Mouse (Mus musculus): ENCODE data around the gene Rabgef1.

Gene Rabgef1

GRCm38 (mm10) chr5:130205441-130206023 lies 33.9 kb downstream of the Rabgef1 start:
- in situ Hi-C loops (cut with MboI, MseI): no loop called here

- in situ Hi-C loops (cut with MboI, MseI): no loop called here
Measured at GRCm38 (mm10) chr5:130207299-130207698, 35.7 kb downstream of the Rabgef1 start.

- in situ Hi-C loops (cut with MboI, MseI): no loop called here
Measured at GRCm38 (mm10) chr5:130212956-130213355, 41.4 kb downstream of the Rabgef1 start.

- in situ Hi-C loops (cut with MboI, MseI): no loop called here
Measured at GRCm38 (mm10) chr5:130216781-130217180, 45.2 kb downstream of the Rabgef1 start, which contains the start of gene Tmem248. Tmem248 (plus strand) TSS chr5:130217081.

GRCm38 (mm10) chr5:130217406-130217805 lies 45.8 kb downstream of the Rabgef1 start:
- in situ Hi-C loops (cut with MboI, MseI): no loop called here

- in situ Hi-C loops (cut with MboI, MseI): no loop called here
Measured at GRCm38 (mm10) chr5:130218336-130218735, 46.7 kb downstream of the Rabgef1 start.

- in situ Hi-C loops (cut with MboI, MseI): loop anchor here (5.0 to 10.0 kb wide), 2 partner anchors 49 to 437 kb away; partner anchors contain the start of genes Psph (in 1 of the 2) and Rabgef1 (in 1 of the 2)
Measured at GRCm38 (mm10) chr5:130221316-130221715, 49.7 kb downstream of the Rabgef1 start.

GRCm38 (mm10) chr5:130221760-130222145 lies 50.2 kb downstream of the Rabgef1 start:
- in situ Hi-C loops (cut with MboI, MseI): loop anchor here (5.0 to 10.0 kb wide), 2 partner anchors 49 to 437 kb away; partner anchors contain the start of genes Psph (in 1 of the 2) and Rabgef1 (in 1 of the 2)

- in situ Hi-C loops (cut with MboI, MseI): loop anchor here (5.0 to 10.0 kb wide), 2 partner anchors 50 to 438 kb away; partner anchors contain the start of genes Psph (in 1 of the 2) and Rabgef1 (in 1 of the 2)
Measured at GRCm38 (mm10) chr5:130222146-130223004, 50.8 kb downstream of the Rabgef1 start.

GRCm38 (mm10) chr5:130226790-130227189 lies 55.2 kb downstream of the Rabgef1 start:
- in situ Hi-C loops (cut with MboI, MseI): loop anchor here (5.0 to 10.0 kb wide), 2 partner anchors 442 to 454 kb away; partner anchors contain the start of gene Psph (in 1 of the 2)

GRCm38 (mm10) chr5:130228120-130228519 lies 56.5 kb downstream of the Rabgef1 start:
- in situ Hi-C loops (cut with MboI, MseI): loop anchor here (5.0 to 10.0 kb wide), 2 partner anchors 443 to 456 kb away; partner anchors contain the start of gene Psph (in 1 of the 2)

GRCm38 (mm10) chr5:130236302-130236701 lies 64.7 kb downstream of the Rabgef1 start:
- in situ Hi-C loops (cut with MboI, MseI): no loop called here

- in situ Hi-C loops (cut with MboI, MseI): no loop called here
Measured at GRCm38 (mm10) chr5:130239236-130239635, 67.6 kb downstream of the Rabgef1 start.

GRCm38 (mm10) chr5:130239856-130240255 lies 68.3 kb downstream of the Rabgef1 start:
- in situ Hi-C loops (cut with MboI, MseI): no loop called here

GRCm38 (mm10) chr5:130241426-130241825 lies 69.8 kb downstream of the Rabgef1 start:
- in situ Hi-C loops (cut with MboI, MseI): no loop called here

- in situ Hi-C loops (cut with MboI, MseI): no loop called here
Measured at GRCm38 (mm10) chr5:130247823-130248222, 76.2 kb downstream of the Rabgef1 start.

- in situ Hi-C loops (cut with MboI, MseI): loop anchor here (5.0 to 25.0 kb wide), 3 partner anchors 1067 to 1242 kb away; partner anchors contain the start of genes Ran (in 1 of the 2) and Stx2 (in 1 of the 2)
Measured at GRCm38 (mm10) chr5:130254164-130255016, 82.8 kb downstream of the Rabgef1 start.

- in situ Hi-C loops (cut with MboI, MseI): loop anchor here (5.0 to 25.0 kb wide), 3 partner anchors 1068 to 1243 kb away; partner anchors contain the start of genes Ran (in 1 of the 2) and Stx2 (in 1 of the 2)
Measured at GRCm38 (mm10) chr5:130255017-130255720, 83.6 kb downstream of the Rabgef1 start, which contains the start of the genes Sbds and Tyw1. Sbds (minus strand) TSS chr5:130255530. Tyw1 (plus strand) TSS chr5:130255619.

GRCm38 (mm10) chr5:130255799-130256525 lies 84.4 kb downstream of the Rabgef1 start:
- in situ Hi-C loops (cut with MboI, MseI): loop anchor here (5.0 to 25.0 kb wide), 3 partner anchors 1069 to 1244 kb away; partner anchors contain the start of genes Ran (in 1 of the 2) and Stx2 (in 1 of the 2)
